Mouse (Mus musculus) cerebellum, adult 2 months (tissue): ENCODE measurements around the gene Acat3.

ENCODE experiments used
- CTCF ChIP-seq: fragments of 200-500 bp; IDR thresholded peaks from 2 replicates; pipeline ENCODE4 v1.5.1; 2011; ENCODE audit warnings: low read depth, mild to moderate bottlenecking, control low read depth, low read length, moderate library complexity, borderline replicate concordance; ENCODE audit not compliant: insufficient read depth
- POLR2A ChIP-seq: fragments of 200-500 bp; IDR thresholded peaks from 2 replicates; pipeline ENCODE4 v1.6.1; 2011; ENCODE audit warnings: low read length, control low read depth, borderline replicate concordance; ENCODE audit not compliant: insufficient read depth

GRCm38 (mm10) chr17:12938077-12938476, 2.3 kb downstream of the Acat3 start:
- no peak for TF ChIP-seq POLR2A
- TF ChIP-seq CTCF = no peak
